Mouse (Mus musculus): Measurements from ENCODE around the gene Slc7a7. TPM values are rescaled to one million over a fixed set of nuclear protein-coding genes. Genes with fewer than 3 reads are reported as not detected.

Slc7a7 gene
- polyA plus RNA-seq, 1 experiment from 2014 or later, result 3.1 TPM

Other genes starting within 250 kb of the Slc7a7 start
- gene Dad1, start 163.7 kb downstream of the Slc7a7 start, polyA plus RNA-seq (2014; fragmentation: Nextera tagmentation; extraction: Ambion mirVana), result 234 and 250 TPM in 2 replicates
- 38.9 and 40.9 TPM in 2 replicates for gene Abhd4, start 163.6 kb downstream of the Slc7a7 start, polyA plus RNA-seq (2014; fragmentation: Nextera tagmentation; extraction: Ambion mirVana)
- not detected in 2 replicates for gene Olfr49, start 132.8 kb downstream of the Slc7a7 start, polyA plus RNA-seq (2014; fragmentation: Nextera tagmentation; extraction: Ambion mirVana)
- gene Oxa1l, start 56.9 kb downstream of the Slc7a7 start, polyA plus RNA-seq (2014; fragmentation: Nextera tagmentation; extraction: Ambion mirVana), result 52.0 and 58.1 TPM in 2 replicates
- 228 and 236 TPM in 2 replicates for gene Mrpl52, start 9.1 kb upstream of the Slc7a7 start, polyA plus RNA-seq (2014; fragmentation: Nextera tagmentation; extraction: Ambion mirVana)
- gene Mmp14, start 13.8 kb upstream of the Slc7a7 start, polyA plus RNA-seq (2014; fragmentation: Nextera tagmentation; extraction: Ambion mirVana), result 97.8 and 101 TPM in 2 replicates
- 18.9 and 19.6 TPM in 2 replicates for gene Lrp10, start 46.4 kb upstream of the Slc7a7 start, polyA plus RNA-seq (2014; fragmentation: Nextera tagmentation; extraction: Ambion mirVana)
- 4.7 and 5.3 TPM in 2 replicates for gene Rem2, start 58.3 kb upstream of the Slc7a7 start, polyA plus RNA-seq (2014; fragmentation: Nextera tagmentation; extraction: Ambion mirVana)
- 122 and 126 TPM in 2 replicates for gene Prmt5, start 99.7 kb upstream of the Slc7a7 start, polyA plus RNA-seq (2014; fragmentation: Nextera tagmentation; extraction: Ambion mirVana)
- gene Haus4, start 136.8 kb upstream of the Slc7a7 start, polyA plus RNA-seq (2014; fragmentation: Nextera tagmentation; extraction: Ambion mirVana), result 52.4 and 53.1 TPM in 2 replicates
- 38.5 and 41.8 TPM in 2 replicates for gene Ajuba, start 159.8 kb upstream of the Slc7a7 start, polyA plus RNA-seq (2014; fragmentation: Nextera tagmentation; extraction: Ambion mirVana)
- gene 4931414P19Rik, start 188.2 kb upstream of the Slc7a7 start, polyA plus RNA-seq (2014; fragmentation: Nextera tagmentation; extraction: Ambion mirVana), result 6.8 and 7.8 TPM in 2 replicates
- 474 and 488 TPM in 2 replicates for gene Psmb5, start 200.2 kb upstream of the Slc7a7 start, polyA plus RNA-seq (2014; fragmentation: Nextera tagmentation; extraction: Ambion mirVana)
- gene Psmb11, start 203.7 kb upstream of the Slc7a7 start, polyA plus RNA-seq (2014; fragmentation: Nextera tagmentation; extraction: Ambion mirVana), result 0.20 TPM in 1 of 2 replicates, not detected in the other
- not detected in 2 replicates for gene Gm17606, start 223.2 kb upstream of the Slc7a7 start, polyA plus RNA-seq (2014; fragmentation: Nextera tagmentation; extraction: Ambion mirVana)
- gene Cdh24, start 223.6 kb upstream of the Slc7a7 start, polyA plus RNA-seq (2014; fragmentation: Nextera tagmentation; extraction: Ambion mirVana), result 8.6 and 10.2 TPM in 2 replicates

Measured in limb, embryonic 11.5 days (tissue).